Mouse (Mus musculus) layer of hippocampus, postnatal 14 days (tissue): ENCODE results near the gene Tmem151a. TPM values are rescaled to one million over a fixed set of nuclear protein-coding genes. Genes with fewer than 3 reads are reported as not detected.

Source experiments
- DNase-seq, 2 experiments: peaks; one replicate each; pipeline ENCODE4 v3.0.0; 2021 to 2022; ENCODE audit warnings: low spot score in 2 of 2, mixed read lengths in 1 of 2
- total RNA-seq, 2 experiments: library from RNA; stranded (reverse); gene quantifications; 2 replicates each; pipeline ENCODE4 v1.2.3; 2021

The Tmem151a gene
- total RNA-seq, 2 experiments from 2014 or later, result 133 to 135 TPM

DNA sequence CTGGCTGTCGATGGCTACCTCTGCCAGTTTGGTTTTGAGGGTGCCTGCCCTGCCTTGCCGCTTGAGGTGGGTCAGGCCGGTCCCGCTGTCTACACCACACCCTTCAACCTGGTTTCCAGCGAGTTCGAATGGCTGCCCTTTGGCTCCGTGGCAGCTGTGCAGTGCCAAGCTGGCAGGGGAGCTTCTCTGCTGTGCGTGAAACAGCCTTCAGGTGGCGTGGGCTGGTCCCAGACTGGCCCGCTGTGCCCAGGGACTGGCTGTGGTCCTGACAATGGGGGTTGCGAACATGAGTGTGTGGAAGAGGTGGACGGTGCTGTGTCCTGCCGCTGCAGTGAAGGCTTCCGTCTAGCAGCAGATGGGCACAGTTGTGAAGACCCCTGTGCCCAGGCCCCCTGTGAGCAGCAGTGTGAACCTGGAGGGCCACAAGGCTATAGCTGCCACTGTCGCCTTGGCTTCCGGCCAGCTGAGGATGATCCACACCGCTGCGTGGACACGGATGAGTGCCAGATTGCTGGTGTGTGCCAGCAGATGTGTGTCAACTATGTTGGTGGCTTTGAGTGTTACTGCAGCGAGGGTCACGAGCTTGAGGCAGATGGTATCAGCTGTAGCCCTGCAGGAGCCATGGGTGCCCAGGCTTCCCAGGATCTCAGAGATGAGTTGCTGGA lies 16.6 kb downstream of the Tmem151a start:
- no peak for DNase-seq

DNA sequence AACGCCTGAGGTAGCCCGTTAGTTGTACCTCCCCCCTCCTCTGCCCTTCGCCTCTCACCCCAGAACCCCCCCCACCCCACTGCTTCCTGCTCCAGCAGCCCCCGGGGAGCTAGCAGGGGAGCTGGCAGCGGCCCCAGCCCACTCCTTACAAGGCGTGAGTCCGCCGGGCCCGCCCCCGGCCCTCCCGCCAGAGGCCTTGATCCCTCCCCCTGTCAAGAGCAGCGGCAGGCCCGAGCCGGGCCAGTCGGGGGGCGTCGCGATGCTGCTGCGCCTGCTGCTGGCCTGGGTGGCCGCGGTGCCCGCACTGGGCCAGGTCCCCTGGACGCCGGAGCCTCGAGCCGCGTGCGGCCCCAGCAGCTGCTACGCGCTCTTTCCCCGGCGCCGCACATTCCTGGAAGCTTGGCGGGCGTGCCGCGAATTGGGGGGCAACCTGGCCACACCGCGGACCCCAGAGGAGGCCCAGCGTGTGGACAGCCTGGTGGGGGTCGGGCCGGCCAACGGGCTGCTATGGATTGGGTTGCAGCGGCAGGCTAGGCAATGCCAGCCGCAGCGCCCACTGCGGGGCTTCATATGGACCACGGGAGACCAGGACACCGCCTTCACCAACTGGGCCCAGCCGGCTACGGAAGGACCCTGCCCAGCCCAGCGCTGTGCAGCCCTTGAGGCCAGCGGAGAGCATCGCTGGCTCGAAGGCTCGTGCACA lies 17.3 kb downstream of the Tmem151a start, which contains the start of gene Cd248:
Gene Cd248 (plus strand): TSS at position 212 of the 703 bp plus-strand sequence.
- DNase-seq, result no peak

DNA sequence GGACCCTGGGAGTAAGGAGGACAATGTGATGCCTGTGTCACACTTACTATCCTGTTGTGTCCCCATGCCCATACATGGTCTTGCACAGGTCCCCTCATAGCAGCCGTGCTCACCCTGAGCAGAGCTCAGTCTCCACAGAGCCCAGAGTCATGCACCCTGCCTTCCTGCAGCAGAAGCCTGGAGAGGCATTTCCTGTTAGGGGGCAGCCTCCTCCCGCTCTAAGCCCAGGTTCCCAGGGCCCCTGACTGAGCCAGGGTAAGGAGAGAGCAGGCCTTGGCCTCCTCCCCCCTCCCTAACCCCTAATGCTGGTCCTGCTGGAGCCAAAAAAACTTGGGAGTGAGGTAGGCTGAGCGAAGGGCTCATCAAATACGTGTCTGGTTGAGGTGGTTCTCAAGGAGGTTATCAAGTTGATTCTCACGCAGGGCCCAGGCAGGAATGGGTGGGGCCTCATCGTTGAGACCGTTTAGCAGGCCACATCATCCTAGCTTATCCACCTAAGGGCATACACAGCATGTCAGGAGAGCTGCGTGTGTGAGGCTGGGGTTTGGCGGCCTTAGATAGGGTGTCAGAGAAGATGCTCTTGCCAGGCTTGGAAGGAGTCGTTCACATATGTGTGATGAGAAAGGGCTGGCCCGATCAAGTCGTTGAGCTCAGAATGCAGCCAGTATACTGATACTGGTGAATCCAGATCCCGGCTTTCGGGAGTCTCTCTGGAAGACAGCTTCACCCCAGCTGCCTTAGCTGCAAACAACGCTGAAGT lies 18.1 kb downstream of the Tmem151a start:
- no peak for DNase-seq

DNA sequence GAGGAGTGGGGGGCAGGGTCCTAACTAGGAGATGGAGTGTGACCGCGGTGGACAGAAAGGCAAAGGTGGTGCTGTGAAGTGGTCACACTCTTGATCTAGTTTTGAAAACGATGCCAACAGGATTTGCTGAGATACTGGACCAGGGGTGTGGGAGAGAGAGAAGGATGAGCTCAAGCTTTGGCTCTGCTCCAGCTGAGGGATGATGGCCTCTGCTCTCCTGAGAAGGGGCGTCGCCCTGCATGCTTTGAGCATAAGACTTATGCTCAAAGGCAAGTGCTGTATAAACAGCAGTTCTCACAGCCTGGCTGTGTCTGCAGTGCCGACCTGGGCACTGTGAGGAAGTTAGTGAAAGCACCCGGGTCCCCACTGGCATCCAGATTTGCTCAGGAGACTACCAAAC lies 20.2 kb downstream of the Tmem151a start:
- no peak for DNase-seq

DNA sequence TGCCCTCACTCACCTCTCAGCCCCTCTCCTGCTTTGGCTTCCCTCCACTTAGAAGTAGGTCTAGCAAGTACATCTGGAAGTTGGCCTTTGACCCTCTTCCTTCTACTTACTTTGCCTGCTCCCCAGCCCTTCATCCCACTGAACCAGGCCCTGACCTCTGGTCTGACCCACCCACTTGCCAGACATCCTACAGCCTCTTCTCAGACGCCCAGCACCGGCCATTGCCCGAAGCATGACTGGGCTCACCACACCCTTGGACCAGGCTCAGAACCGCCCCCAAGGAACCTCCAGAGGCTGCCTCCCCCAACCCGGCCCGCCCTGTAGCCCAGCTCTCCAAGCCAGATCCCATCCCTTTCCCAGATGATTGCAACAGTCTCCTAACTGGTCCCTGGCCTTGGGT lies 22.9 kb downstream of the Tmem151a start:
- DNase-seq, result no peak

DNA sequence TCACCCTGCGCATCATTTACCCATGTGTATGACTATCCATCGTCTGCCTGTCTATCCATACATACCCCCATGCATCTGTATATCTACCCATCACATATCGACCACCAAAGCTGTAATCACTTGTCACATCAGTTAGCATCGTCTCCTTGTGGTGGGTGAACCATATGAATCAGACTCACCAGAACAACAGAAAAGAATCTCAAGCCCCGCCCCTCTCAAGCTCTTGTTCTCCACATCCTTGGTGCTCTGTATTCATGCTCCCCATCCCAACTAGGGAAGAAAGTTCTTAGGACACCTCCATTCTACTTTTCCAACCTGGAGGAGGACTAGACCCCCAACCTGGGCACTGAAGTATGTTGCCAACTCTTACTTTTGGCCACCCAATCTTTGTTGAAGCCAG lies 23.3 kb downstream of the Tmem151a start:
- DNase-seq, result no peak

DNA sequence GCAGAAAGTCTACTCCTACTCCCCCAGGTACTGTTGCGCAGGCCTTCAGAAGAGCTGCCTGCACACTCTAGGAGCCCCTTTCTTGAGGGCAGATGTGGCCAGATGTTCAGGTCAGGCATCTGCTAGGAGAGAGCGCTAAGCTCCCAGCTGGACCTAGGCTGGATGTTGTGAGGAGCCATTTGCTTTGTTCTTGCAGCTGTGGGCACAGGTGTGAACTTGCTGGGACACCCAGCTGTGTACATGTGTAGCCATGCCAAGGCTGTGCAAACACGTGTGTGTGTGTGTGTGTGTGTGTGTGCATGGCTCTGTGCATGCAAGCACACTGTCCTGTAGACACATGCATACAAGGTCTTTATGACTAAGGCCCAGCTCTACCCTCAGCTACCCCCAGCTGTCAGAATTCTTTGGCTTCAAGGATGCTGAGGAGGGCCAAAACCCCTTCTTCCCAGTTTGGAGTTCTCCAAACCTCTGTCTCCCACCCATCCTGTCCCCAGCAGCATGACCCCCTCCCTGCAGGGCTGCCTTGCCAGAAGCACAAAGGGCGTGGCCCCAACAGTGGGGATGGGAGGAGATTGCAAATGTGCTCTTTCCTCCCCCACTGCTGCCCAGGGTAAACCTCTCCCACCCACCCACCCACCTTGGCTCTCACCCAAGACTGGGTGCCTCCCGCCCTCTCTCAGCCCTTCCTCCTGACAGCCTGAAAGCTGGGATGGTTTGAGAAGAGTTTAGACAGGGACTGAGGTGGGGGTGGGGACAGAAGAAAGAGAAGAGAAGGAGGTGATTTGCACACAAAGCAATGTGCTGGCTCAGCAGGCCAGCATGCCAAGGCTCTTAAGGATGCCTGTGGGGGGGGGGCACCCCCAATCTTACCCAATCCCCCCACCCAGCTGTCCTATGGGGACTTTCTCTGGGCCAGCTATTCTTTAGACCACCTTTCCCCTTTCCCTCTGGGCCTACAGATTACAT lies 24.7 kb downstream of the Tmem151a start:
- no peak for DNase-seq

DNA sequence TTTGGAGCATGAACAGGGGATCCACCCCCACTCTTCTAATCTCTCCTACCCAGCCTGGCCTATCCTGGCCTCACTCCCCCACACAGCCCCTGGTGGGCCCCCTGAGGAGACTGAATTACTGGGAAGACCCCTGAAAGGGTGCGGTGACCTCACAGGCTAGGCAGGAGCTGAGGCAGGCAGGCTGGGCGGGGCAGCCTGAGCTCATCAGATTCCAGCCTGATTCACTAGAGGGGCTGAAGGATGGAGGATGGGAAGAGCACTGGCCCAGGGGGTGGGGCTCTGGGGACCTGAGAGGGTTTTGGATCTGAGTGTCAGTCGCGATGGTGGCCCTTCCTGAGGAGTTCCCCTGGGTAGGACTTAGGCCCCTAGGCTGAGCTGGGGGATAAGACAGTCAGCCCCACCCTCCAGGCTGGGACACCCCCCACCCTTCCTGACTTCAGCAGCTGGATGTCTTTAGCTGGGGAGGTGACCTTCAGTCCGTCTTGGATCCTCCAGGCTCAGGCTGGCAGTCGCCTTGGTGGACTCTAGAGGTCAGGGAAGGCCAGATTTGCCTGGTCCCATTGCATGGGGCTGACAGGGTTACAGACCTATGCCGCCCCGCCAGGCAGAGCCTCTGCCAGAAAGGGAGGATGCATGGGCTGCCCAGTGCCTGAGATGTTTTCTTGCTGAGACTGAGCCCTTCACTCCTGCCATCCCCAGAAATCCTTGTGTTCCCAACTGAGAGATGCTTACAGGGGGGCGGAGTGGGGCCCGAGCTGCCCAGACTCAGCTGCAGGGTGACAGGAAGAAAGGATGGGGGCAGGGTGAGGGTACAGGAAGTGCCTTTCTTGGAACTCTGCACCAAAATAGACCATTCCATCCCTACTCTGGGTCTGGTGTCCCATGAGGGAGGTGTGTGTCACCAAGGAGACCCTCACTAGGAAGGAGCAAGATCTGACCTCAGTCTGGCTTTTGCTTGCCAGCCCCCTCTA lies 26.2 kb downstream of the Tmem151a start:
- DNase-seq, result no peak

DNA sequence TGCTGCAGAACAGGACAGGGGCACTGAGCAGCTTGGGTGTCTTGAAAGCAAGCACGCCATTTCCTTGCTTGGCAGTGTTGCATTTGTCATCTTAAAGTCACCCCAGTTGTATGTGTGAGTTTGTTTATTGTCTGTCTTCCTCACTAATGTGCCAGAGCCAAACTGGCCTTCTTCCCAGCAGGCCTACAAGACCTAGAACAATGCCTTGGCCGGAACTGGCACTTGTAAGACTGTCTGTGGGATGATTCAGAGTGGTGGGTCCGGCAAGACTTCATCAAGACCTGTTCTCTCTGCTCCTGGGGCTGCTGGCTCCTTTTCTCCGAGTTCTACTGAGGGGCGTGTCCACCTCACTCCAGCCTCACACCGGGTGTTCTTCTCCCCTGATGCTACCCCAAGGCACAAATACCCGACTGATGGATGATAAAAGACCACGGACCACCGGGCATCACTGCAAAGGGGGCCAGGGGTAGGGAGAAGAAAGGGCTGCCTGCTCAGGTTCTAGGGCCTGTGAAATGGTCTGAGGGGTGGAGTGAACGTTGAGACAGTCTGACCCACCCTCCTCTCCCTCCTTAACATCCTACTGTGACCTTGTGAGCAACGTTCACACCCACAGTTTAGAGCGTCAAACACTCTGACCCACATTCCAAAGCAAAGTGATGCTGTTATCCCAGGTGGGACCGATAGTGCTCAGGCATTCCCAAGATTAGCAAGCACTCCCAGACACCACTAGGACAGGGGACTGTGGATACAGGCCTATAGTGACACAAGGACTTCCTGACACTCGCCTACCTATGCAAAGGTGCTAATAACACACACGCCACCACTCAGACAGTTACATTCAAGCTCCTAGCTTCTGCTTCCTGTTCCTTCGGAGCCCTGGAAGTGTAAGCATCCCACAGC lies 27.2 kb downstream of the Tmem151a start:
- DNase-seq, result no peak

DNA sequence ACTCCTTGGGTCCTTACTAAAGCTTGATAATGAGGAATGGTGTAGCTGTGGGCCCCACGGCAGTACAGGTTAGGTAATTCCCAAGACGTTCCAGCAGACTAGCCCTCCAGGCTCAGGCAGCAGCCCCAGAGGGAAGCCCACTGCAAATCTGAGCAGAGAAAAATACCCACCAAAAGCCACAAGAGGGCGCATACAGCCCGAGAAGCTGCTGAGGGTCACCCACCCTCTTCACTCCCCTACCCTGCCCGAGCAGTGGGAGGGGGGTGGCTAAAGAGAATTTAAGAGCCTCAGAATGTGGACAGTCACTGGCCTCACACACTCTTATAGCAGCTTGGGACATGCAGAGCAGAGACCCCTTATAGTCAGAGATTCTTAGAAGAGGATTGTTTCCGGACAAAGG lies 29.1 kb downstream of the Tmem151a start:
- DNase-seq, result no peak

DNA sequence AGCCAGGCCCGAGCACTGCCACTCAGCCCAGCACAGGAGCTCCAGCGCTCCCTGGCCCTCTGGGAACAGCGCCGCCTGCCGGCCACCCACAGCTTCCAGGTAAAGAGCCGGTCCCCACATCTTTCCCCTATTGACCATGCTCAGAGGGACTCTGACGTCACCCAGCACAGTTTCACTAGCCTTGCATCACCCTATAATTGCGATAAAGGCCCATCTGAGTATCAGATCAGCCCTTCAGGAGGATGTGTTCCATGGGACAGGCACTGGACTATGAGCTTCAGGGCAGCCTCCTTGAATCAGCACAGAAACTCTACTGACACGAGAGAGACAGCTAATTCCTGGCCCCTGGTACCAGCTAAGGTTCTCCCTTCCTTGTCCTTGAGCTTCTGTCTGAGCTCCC lies 31.4 kb downstream of the Tmem151a start:
- no peak for DNase-seq

DNA sequence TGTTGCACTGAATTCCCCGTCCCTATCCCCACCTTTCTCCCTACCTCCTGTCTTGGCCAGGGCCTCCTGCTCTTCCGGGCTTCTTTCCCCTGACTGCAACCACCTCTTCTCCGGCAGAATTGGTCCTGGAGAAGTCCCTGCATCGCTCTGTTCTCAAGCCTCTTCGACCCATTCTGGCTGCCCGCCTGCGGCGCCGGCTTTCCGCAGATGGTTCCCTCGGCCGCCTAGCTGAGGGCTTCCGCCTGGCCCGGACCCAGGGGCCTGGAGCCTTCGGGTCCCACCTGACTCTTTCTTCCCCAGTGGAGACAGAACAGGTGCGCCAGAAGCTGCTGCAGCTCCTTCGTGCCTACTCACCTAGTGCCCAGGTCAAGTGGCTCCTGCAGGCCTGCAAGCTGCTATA lies 32.5 kb downstream of the Tmem151a start:
- DNase-seq, result no peak

DNA sequence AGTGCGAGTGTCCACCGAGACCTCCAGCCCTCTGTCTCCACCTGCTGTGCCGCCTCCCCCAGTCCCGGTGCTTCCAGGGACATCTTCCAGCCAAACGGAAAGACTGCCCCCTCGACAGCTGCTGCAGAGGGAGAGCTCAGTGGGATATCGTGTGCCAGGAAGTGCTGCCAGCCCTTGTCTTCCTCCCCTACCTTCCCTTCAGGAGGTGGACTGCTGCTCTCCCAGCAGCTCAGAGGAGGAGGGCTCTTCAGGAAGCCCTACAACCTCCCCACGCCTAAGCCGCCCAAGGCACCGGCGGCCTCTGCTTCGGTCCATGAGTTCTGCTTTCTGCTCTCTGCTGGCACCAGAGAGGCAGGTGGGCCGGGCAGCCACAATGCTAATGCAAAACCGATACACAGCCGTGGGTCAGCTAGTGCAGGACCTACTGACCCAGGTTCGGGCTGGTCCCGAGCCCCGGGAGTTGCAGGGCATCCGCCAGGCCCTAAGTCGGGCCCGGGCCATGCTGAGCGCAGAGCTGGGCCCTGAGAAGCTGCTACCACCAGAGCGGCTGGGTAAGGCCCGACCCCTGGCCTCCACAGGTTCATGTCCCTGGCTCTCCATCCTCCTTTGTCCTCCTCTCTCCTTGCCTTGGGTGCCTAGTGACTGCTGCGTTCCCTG lies 33.0 kb downstream of the Tmem151a start:
- no peak for DNase-seq

DNA sequence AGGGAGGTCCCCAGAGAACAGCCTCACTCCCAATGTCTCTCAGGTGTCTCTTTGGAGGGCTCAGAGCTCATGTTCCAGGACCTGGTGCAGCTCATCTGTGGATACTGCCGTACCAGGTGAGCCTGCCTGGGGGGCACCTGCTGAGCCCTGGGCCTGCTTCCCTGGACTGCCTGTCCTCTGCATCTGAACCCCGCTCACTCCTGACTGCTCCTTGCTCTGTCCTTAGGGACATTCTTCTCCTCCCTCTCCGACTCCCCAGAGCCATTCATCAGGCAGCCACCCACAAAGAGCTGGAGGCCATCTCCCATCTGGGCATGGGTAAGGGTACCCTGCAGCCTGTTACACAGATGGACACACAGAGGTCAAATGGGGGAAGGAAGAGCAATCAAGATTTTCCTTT lies 33.8 kb downstream of the Tmem151a start:
- DNase-seq, result no peak

DNA sequence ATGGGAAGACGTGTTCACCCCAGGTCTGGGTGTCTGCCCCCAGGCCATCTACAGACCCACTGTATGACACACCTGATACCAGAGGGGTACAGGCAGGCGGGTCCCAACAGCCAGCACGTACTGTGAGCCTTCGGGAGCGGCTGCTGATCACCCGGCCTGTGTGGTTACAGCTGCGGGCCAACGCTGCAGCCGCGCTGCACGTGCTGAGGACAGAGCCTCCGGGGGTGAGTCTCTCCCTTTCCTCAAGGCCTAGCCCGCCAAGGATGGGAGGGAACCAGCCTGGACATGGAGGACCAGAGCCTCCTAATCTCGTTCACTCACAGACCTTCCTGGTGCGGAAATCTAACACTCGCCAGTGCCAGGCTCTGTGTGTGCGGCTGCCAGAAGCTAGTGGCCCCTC lies 34.3 kb downstream of the Tmem151a start:
- no peak for DNase-seq

DNA sequence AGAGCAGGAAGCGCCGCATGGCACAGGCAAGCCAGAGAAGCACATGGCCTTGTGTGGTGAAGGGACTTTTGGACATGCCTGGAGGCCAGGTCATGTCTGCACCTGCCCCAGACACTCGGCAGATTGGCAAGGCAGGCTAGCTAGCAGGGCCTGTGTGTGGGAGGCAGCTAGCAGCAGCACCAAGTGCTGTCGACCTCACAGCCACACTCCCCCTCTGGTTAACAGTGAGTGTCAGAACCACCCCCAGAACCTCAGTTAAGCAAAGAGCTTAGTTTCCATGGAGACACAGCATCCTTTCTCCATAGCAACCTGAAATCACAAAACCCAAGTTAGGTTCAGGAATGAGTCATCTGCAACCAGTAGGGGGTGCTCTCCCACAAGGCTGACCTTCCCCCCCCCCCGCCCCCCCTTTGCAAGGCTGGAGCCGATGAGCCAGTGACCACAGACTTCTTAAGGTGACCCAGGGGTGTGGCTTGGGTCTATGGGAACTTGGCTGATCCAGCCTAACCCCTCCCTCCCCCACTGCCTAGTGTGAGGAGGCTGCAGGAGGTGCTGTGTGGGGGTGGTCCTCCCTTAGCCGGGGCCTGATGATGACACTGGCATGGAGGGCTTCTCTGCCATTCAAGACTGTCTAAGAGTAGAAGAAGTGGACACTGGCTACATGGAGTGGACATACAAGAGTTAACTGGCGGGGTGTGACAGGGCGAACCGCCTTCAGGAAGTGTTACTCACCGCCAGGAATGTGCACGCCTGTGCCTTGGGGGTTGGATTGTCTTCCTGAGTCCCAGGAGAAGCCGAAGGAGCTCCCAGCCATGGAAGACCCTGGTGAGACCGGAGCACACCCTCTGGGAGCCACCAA lies 35.1 kb downstream of the Tmem151a start, which contains the start of gene Rin1:
Gene Rin1 (plus strand): TSS at position 435 of the 859 bp plus-strand sequence.
- DNase-seq, result peak; percentile 57 to 82

DNA sequence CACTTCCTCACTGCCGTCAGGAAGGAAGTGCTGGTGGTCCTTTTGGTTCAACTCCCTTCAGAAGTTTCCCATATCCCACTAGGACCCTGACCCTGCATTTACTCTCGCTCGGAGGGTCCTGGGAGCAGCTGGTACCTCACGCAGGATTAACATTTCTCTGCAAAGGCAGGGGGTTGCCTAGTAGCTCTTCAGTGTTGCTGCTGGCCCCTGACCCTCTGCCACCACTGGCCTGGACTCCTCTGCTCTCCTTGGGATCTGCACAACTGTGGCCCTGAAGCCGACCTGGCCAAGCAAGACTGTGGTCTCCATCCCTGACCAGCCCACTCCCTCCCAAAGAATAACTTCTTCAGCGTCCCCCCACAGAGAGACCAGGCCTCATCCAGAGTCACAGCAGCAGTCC lies 36.0 kb downstream of the Tmem151a start:
- DNase-seq, result no peak
